In the genomic region with DNA sequence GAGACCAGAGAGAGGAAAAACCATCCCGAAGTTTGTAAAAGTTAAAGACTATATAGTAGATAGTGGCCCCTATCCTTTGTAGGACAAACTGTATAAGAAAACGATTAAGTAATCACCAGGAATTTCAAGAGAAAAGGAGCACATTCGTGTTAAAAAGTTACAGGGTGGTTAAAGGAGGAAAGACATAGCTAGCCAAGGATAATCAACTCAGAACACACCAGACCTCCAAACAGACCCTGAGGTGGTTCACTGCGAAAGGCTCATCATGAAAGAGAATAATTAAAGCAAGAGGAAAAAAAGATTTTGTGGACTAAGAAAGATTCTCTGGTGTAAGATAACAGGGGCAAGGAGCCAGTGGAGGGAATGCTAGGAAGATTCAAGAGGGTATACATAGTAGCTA, we compare ENCODE assay signal across 7 mouse cellular contexts. TPM values are rescaled to one million over a fixed set of nuclear protein-coding genes. Genes with fewer than 3 reads are reported as not detected.
DNase-seq lines count a peak whose midpoint lies in the region; ATAC-seq and TF ChIP-seq lines count a peak whose summit lies in the region.

No protein-coding gene starts in this region.

- no peak for DNase-seq in lung, postnatal 25 days (ENCODE audit: low spot score)
- no peak for DNase-seq in forebrain, embryonic 10.5 days (ENCODE audit: extremely low spot score, low spot score)
- no peak for DNase-seq in layer of hippocampus, postnatal 25 days (ENCODE audit: extremely low spot score in 1 of 2, low spot score in 1 of 2)
- no peak for DNase-seq in layer of hippocampus, postnatal 10 days (ENCODE audit: low spot score in 2 of 2)

- WGBS in lung, embryonic 15.5 days, result 45% methylated on average over 4 of the region's 4 CpGs
- 78% methylated on average over 4 of the region's 4 CpGs for WGBS in forebrain, embryonic 10.5 days
- 69% methylated on average over 4 of the region's 4 CpGs for WGBS in limb, embryonic 12.5 days
- 24% methylated on average over 4 of the region's 4 CpGs for WGBS in small intestine, adult 2 months

- TF ChIP-seq POLR2A in small intestine, adult 2 months (IDR thresholded peaks at IDR 0.05; ENCODE audit: low read depth, low read length), result no peak

- H3K4me1 ChIP-seq in lung, embryonic 15.5 days, result peaks cover 27% of the 10 kb centered on the region
- peaks cover 21% of the 10 kb centered on the region for H3K4me1 ChIP-seq in forebrain, embryonic 10.5 days
- peaks cover 13% of the 10 kb centered on the region for H3K4me1 ChIP-seq in limb, embryonic 12.5 days (replicated peaks)
- H3K4me1 ChIP-seq in small intestine, adult 2 months (ENCODE audit: control insufficient read depth, insufficient read depth, insufficient read length, low read length), result peaks cover 14% of the 10 kb centered on the region; the same call in 1 of the 2 replicates

- peak overlapping the region; percentile 47 for H3K4me3 ChIP-seq in lung, embryonic 15.5 days
- H3K4me3 ChIP-seq in forebrain, embryonic 10.5 days, result peak overlapping the region; percentile 65
- H3K4me3 ChIP-seq in limb, embryonic 12.5 days (replicated peaks), result peak overlapping the region; percentile 58
- peak overlapping the region; percentile 62 for H3K4me3 ChIP-seq in small intestine, adult 2 months (ENCODE audit: low read depth, low read length)

- no peak for TF ChIP-seq CTCF in small intestine, adult 2 months (IDR thresholded peaks at IDR 0.05; ENCODE audit: extremely low read depth, insufficient read length, insufficient replicate concordance, low read depth, low read length)

- peak overlapping the region; percentile 64 for H3K4me2 ChIP-seq in lung, embryonic 15.5 days
- H3K4me2 ChIP-seq in limb, embryonic 12.5 days, result peak overlapping the region; percentile 89

- H3K27me3 ChIP-seq in lung, embryonic 15.5 days, result no peaks in the 10 kb centered on the region
- H3K27me3 ChIP-seq in forebrain, embryonic 10.5 days (ENCODE audit: poor library complexity, severe bottlenecking), result no peaks in the 10 kb centered on the region
- no peaks in the 10 kb centered on the region for H3K27me3 ChIP-seq in limb, embryonic 12.5 days
- no peaks in the 10 kb centered on the region for H3K27me3 ChIP-seq in small intestine, adult 2 months (ENCODE audit: control insufficient read depth, insufficient read depth, low read length)

- H3K9me3 ChIP-seq in lung, embryonic 15.5 days, result no peaks in the 10 kb centered on the region
- H3K9me3 ChIP-seq in forebrain, embryonic 10.5 days, result no peaks in the 10 kb centered on the region
- no peaks in the 10 kb centered on the region for H3K9me3 ChIP-seq in limb, embryonic 12.5 days

- peaks cover 16% of the 10 kb centered on the region; the same call in 1 of the 2 replicates for H3K36me3 ChIP-seq in lung, embryonic 15.5 days
- peaks cover 26% of the 10 kb centered on the region for H3K36me3 ChIP-seq in forebrain, embryonic 10.5 days (replicated peaks)
- H3K36me3 ChIP-seq in limb, embryonic 12.5 days, result peaks cover 27% of the 10 kb centered on the region
- peaks cover 20% of the 10 kb centered on the region for H3K36me3 ChIP-seq in small intestine, adult 2 months (ENCODE audit: control insufficient read depth, insufficient read depth, low read length)

- ATAC-seq in lung, embryonic 15.5 days (ENCODE audit: borderline replicate concordance, extremely low read depth, low FRiP score, low TSS enrichment), result no peak
- no peak for ATAC-seq in limb, embryonic 12.5 days (ENCODE audit: insufficient number of reproducible peaks, insufficient read depth, low FRiP score, low TSS enrichment, low read depth)

- peak overlapping the region; percentile 27; the same call in 1 of the 2 replicates for H3K27ac ChIP-seq in lung, embryonic 15.5 days
- peak overlapping the region; percentile 83 for H3K27ac ChIP-seq in forebrain, embryonic 10.5 days
- peak overlapping the region; percentile 59; the same call in 1 of the 2 replicates for H3K27ac ChIP-seq in limb, embryonic 12.5 days
- peak overlapping the region; percentile 60 for H3K27ac ChIP-seq in small intestine, adult 2 months (ENCODE audit: insufficient read depth, low read depth, low read length)

- H3K9ac ChIP-seq in lung, embryonic 15.5 days, result peak overlapping the region; percentile 42
- H3K9ac ChIP-seq in limb, embryonic 12.5 days (replicated peaks), result peak overlapping the region; percentile 58

RNA-seq across cellular contexts. Expression of a gene that starts 26.0 kb away (rescaled TPM):
- 1.1 and 1.3 TPM in 2 replicates for polyA plus RNA-seq in lung, embryonic 15.5 days (2015; fragmentation: Nextera tagmentation; extraction: Ambion mirVana)
- polyA plus RNA-seq in forebrain, embryonic 10.5 days (2016; fragmentation: Nextera tagmentation; extraction: Ambion mirVana), result 0.10 and 0.22 TPM in 2 replicates
- 0.46 and 0.72 TPM in 2 replicates for polyA plus RNA-seq in limb, embryonic 12.5 days (2016; fragmentation: Nextera tagmentation; extraction: Ambion mirVana)
- 26.7 and 150 TPM in 2 replicates for polyA plus RNA-seq in small intestine, adult 2 months (2012; rRNA removed)
- total RNA-seq in layer of hippocampus, postnatal 25 days (2021), result 10 to 100 TPM in 1 of 2 experiments, 1 to 10 TPM in 1; 7.8 to 10.0 TPM
- total RNA-seq in layer of hippocampus, postnatal 10 days (2021), result 10 to 100 TPM; 14.4 to 14.8 TPM

Comparison
In these comparisons a context has a peak if more than half of its experiments do, and no peak if none do; other contexts are left out.
1. H3K27ac ChIP-seq: peak in every context shown above with its lines; median percentile 83 in forebrain, embryonic 10.5 days; 60 in small intestine, adult 2 months; 59 in limb, embryonic 12.5 days; 27 in lung, embryonic 15.5 days.
2. RNA of a gene that starts 26.0 kb away (polyA plus RNA-seq): 26.7 to 150 TPM in small intestine, adult 2 months; 1.1 to 1.3 TPM in lung, embryonic 15.5 days, 0.46 to 0.72 TPM in limb, embryonic 12.5 days and 0.10 to 0.22 TPM in forebrain, embryonic 10.5 days; every median in the first group is over 10 times any median in the second.
3. Peak in every context shown above with its lines, with median percentiles within 50 percentile points of each other: H3K4me3 ChIP-seq.